Mouse (Mus musculus) CH12.LX (cell line): ENCODE measurements around the gene Dlgap3. TPM values are rescaled to one million over a fixed set of nuclear protein-coding genes. Genes with fewer than 3 reads are reported as not detected.

Source experiments
- DNase-seq: peaks from one replicate; pipeline ENCODE4 v3.0.0-alpha.2; 2013; ENCODE audit errors: extremely low read depth
- H3K27ac ChIP-seq: 2 replicates; pipeline ENCODE4 v1.5.1; 2012; ENCODE audit warnings: low read depth, mild to moderate bottlenecking, control low read depth, moderate library complexity; ENCODE audit not compliant: insufficient read depth
- H3K27me3 ChIP-seq: replicated peaks from 2 replicates; pipeline ENCODE3; 2012; ENCODE audit warnings: inconsistent platforms
- H3K36me3 ChIP-seq, 2 experiments: replicated peaks in 1 of 2; 2 replicates each; pipeline versions ENCODE3 to v1.6.1; 2012; ENCODE audit warnings: inconsistent platforms in 1 of 2, low read length in 1 of 2, mild to moderate bottlenecking in 1 of 2, mixed read lengths in 1 of 2, moderate library complexity in 1 of 2; ENCODE audit not compliant: control insufficient read depth in 1 of 2, insufficient read depth in 1 of 2
- H3K4me1 ChIP-seq, 2 experiments: 2 replicates each; pipeline ENCODE4 v1.6.1; 2012; ENCODE audit warnings: inconsistent platforms in 1 of 2, moderate library complexity in 1 of 2; ENCODE audit not compliant: insufficient read depth in 2 of 2, control insufficient read depth in 1 of 2
- H3K4me2 ChIP-seq: 2 replicates; pipeline ENCODE4 v1.6.1; 2012; ENCODE audit warnings: low read depth, mild to moderate bottlenecking, control low read depth; ENCODE audit not compliant: poor library complexity, insufficient read depth, severe bottlenecking
- H3K4me3 ChIP-seq, 3 experiments: fragments of 150-350 bp in 1 of 3; sonication (generic) in 1 of 3; replicated peaks in 1 of 3; 2 replicates each; pipeline versions ENCODE3 to v1.5.1; 2011 to 2012; ENCODE audit warnings: low read depth in 2 of 3, low read length in 2 of 3, mild to moderate bottlenecking in 2 of 3, moderate library complexity in 2 of 3, control low read depth in 1 of 3, improper control_type of control experiment in 1 of 3, inconsistent platforms in 1 of 3, mixed read lengths in 1 of 3; ENCODE audit not compliant: poor library complexity in 1 of 3
- H3K79me2 ChIP-seq: replicated peaks from 2 replicates; pipeline ENCODE4 v1.6.1; 2012; ENCODE audit warnings: mild to moderate bottlenecking, moderate library complexity; ENCODE audit not compliant: control insufficient read depth, poor library complexity, insufficient read depth, severe bottlenecking; ENCODE audit errors: extremely low read depth
- H3K9ac ChIP-seq: 2 replicates; pipeline ENCODE4 v1.6.1; 2012; ENCODE audit warnings: low read depth, mild to moderate bottlenecking, control low read depth, moderate library complexity; ENCODE audit not compliant: insufficient read depth
- H3K9me3 ChIP-seq: replicated peaks from 2 replicates; pipeline ENCODE3; 2012; ENCODE audit warnings: low read length, inconsistent platforms, mixed read lengths
- BHLHE40 ChIP-seq: IDR thresholded peaks from 2 replicates; pipeline ENCODE4 v1.6.1; 2011; ENCODE audit warnings: mild to moderate bottlenecking, low read depth, low read length, improper control_type of control experiment
- CTCF ChIP-seq, 2 experiments: IDR thresholded peaks in 1 of 2; conservative IDR thresholded peaks in 1 of 2; 2 replicates each; pipeline ENCODE4 v1.5.1; 2011 to 2012; ENCODE audit warnings: low read depth in 2 of 2, low read length in 2 of 2, improper control_type of control experiment in 1 of 2, inconsistent platforms in 1 of 2, mild to moderate bottlenecking in 1 of 2, moderate library complexity in 1 of 2
- JUN ChIP-seq: IDR thresholded peaks from 2 replicates; pipeline ENCODE4 v1.6.1; 2011; ENCODE audit warnings: low read depth, mild to moderate bottlenecking, low read length, improper control_type of control experiment, moderate library complexity; ENCODE audit not compliant: insufficient read depth
- MXI1 ChIP-seq: IDR thresholded peaks from 2 replicates; pipeline ENCODE4 v1.6.1; 2011; ENCODE audit warnings: mild to moderate bottlenecking, low read depth, low read length, improper control_type of control experiment
- NRF1 ChIP-seq: IDR thresholded peaks from 2 replicates; pipeline ENCODE4 v1.6.1; 2014; ENCODE audit warnings: low read depth, mild to moderate bottlenecking, inconsistent platforms, low read length, improper control_type of control experiment, moderate library complexity
- TBP ChIP-seq: conservative IDR thresholded peaks from 2 replicates; pipeline ENCODE4 v1.6.1; 2011; ENCODE audit warnings: low read depth, low read length, improper control_type of control experiment
- UBTF ChIP-seq: IDR thresholded peaks from 2 replicates; pipeline ENCODE4 v1.6.1; 2012; ENCODE audit warnings: low read depth, mild to moderate bottlenecking, inconsistent platforms, low read length, improper control_type of control experiment, moderate library complexity
- ZKSCAN1 ChIP-seq: IDR thresholded peaks from 2 replicates; pipeline ENCODE4 v1.6.1; 2012; ENCODE audit warnings: low read depth, inconsistent platforms, low read length, improper control_type of control experiment, borderline replicate concordance
- dilution Hi-C: fragments of 300-500 bp; cut with MboI; formaldehyde crosslinking; loops from 2 replicates; pipeline ENCODE4 v1.14.3; 2020; ENCODE audit warnings: low sequenced_read_pairs; ENCODE audit not compliant: extremely low pct_unique_long_range_greater_than_20kb, extremely low pct_ligation_motif_present
- in situ Hi-C: fragments of 300-500 bp; cut with MboI; formaldehyde crosslinking; loops from 3 replicates; pipeline ENCODE4 v1.14.3; 2019; ENCODE audit warnings: low sequenced_read_pairs, low pct_ligation_motif_present, low pct_unique_long_range_greater_than_20kb, mixed read lengths
- polyA plus RNA-seq: library from polyadenylated mRNA; unstranded; fragments of >175 nt; gene quantifications from 2 replicates; pipeline ENCODE4 v1.2.1, GENCODE M21; 2012; ENCODE audit warnings: low read depth; ENCODE audit not compliant: insufficient read length
- total RNA-seq, 2 experiments: library from RNA; depleted of rRNA; stranded (reverse); fragments of 300-350 nt in 1 of 2; fragments of >200 nt in 1 of 2; gene quantifications; 2 replicates each; pipeline ENCODE4 v1.2.3; 2012 to 2014

The Dlgap3 gene
- total and polyA plus RNA-seq, 3 experiments = 0.07 to 0.55 (median 0.08) TPM

- no peak for TF ChIP-seq MXI1
- TF ChIP-seq ZKSCAN1 = no peak
Measured at GRCm38 (mm10) chr4:127167731-127168130, 1.3 kb upstream of the Dlgap3 start (continued).

GRCm38 (mm10) chr4:127168211-127168913 is 642 bp upstream of the Dlgap3 start:
- Histone ChIP-seq H3K4me3 (peak overlapping the region in 2 of 3 experiments; percentile 5 to 41), H3K79me2 (no peaks in the 10 kb centered on the region), H3K27ac (no peak overlapping the region), H3K9me3 (peaks cover 3% of the 10 kb centered on the region), H3K4me1 (peaks cover 4 to 5% of the 10 kb centered on the region in 2 experiments; a peak in 3 of 4 replicates), H3K9ac (no peak overlapping the region), H3K36me3 (no peaks in the 10 kb centered on the region), H3K4me2 (peak overlapping the region; percentile 85), H3K27me3 (peaks cover 78% of the 10 kb centered on the region)
- in situ Hi-C loops = no loop called here
- no peak for TF ChIP-seq ZKSCAN1
- peak in 1 of 2 experiments; percentile 11; a peak in 1 of 4 replicates for TF ChIP-seq CTCF (conservative IDR thresholded peaks at IDR 0.05 in 1 of 2, IDR thresholded peaks at IDR 0.05 in 1 of 2; ENCODE audit: low read depth in 2 of 2, low read length in 2 of 2)
- TF ChIP-seq TBP = no peak
- TF ChIP-seq JUN = no peak
- dilution Hi-C loops = no loop called here
- no peak for DNase-seq

GRCm38 (mm10) chr4:127169346-127170221 is 580 bp downstream of the Dlgap3 start:
- Histone ChIP-seq H3K4me3 (peak overlapping the region in 2 of 3 experiments; percentile 30 to 41), H3K9me3 (peaks cover 3% of the 10 kb centered on the region), H3K4me2 (peak overlapping the region; percentile 85), H3K79me2 (no peaks in the 10 kb centered on the region), H3K9ac (no peak overlapping the region; the same call in 1 of the 2 replicates), H3K4me1 (peaks cover 4 to 5% of the 10 kb centered on the region in 2 experiments; a peak in 3 of 4 replicates), H3K27me3 (peaks cover 69% of the 10 kb centered on the region), H3K27ac (no peak overlapping the region)
- in situ Hi-C loops (no loop called here), dilution Hi-C loops (no loop called here)
- TF ChIP-seq UBTF (peak; percentile 72), NRF1 (no peak), BHLHE40 (0 out of 2 replicates have a peak, but pooled peaks have one; percentile 27)
- TF ChIP-seq, all 38 proteins: peak for 2
- H3K36me3 ChIP-seq = no peaks in the 10 kb centered on the region
- DNase-seq = no peak
